Mouse (Mus musculus): ENCODE measurements around the gene Snrnp48.

Snrnp48 gene

DNA sequence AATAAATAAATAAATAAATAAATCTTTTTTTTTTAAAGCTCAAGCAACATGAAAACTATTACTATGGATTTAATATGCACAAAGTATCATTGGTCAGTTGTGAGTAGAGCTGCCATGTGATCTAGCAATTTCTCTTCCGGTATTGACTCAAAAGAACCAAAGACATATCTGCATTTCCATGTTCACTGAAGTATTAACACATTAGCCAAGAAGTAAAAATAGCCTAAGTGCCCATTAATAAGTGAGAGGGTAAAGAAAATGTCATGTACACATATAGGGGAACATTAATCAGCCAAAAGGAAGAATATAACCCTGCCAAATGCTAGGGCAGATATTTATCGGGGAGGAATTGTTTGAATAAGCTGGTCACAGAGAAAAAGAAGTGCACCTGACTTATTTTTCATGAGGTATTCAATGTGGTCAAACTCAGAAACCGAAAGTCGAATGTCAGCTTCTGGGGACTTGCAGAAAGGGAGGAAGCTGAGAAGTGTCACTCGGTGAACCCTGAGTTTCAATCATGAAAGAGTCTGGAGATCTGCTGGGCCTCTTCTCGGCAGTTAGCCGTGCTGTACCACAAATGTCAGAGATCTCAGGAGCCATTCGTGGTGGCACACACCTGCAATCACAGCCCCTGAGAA, 64.4 kb downstream of the Snrnp48 start:
- CTCF ChIA-PET = no interaction called here

DNA sequence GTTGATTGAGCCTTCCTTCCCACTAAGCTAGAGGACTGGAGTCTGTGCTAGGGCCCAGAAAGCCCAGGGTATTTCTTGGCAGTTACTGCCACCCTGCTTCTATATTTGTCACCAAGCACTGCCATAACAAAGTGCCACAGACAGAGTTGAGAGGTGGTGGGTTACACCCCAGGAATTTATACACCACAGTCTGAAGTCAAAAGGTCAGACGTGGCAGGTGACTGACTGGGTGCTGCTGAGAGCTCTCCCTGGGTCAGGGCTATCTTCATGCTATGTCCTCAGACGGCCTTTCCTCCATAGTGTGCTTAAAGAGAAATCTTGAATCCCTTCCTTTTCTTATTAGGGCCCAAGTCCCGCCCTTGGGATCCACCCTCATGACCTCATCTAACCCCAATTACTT, 67.9 kb downstream of the Snrnp48 start:
- CTCF ChIA-PET = no interaction called here
